Mouse (Mus musculus) liver, embryonic 14.5 days (tissue): Measurements from ENCODE around the gene Zdhhc12.

Experiments
- CTCF ChIP-seq: IDR thresholded peaks from 2 replicates; pipeline ENCODE4 v1.5.1; 2016; ENCODE audit warnings: antibody characterized with exemption, low read depth, control low read depth
- EP300 ChIP-seq: IDR thresholded peaks from 2 replicates; pipeline ENCODE4 v1.6.1; 2016; ENCODE audit warnings: antibody characterized with exemption, low read depth

DNA sequence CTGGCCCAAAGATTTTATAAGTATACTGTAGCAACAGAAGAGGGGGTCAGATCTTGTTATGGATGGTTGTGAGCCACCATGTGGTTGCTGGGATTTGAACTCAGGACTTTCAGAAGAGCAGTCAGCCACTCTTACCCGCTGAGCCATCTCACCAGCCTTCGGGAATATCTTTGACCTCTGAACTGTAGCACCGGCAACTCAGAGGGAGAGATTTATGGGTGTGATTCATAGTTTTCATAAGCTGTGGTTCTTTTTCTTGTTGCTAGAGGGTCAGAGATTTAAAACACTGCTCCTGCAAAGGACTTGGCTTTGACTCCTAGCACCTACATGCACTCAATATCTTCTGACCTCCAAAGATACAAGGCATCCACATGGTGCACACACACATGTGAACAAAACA is 17.8 kb downstream of the Zdhhc12 start:
- no peak for TF ChIP-seq CTCF
- TF ChIP-seq EP300: no peak
